Mouse (Mus musculus): ENCODE measurements at regions not wholly inside any gene's neighbourhood (a gene's known extent, or its start where the extent isn't known, plus 50 kb on each side); places are given as distances from the start of the nearest gene placed in this dataset.

GRCm38 (mm10) chr13:30455278-30455681 is 89.9 kb downstream of the Uqcrfs1 start:
- no peak for TF ChIP-seq CTCF (IDR thresholded peaks at IDR 0.05; ENCODE audit: low read depth)
- H3K4me3 ChIP-seq (replicated peaks; ENCODE audit: low read depth, low read length): no peak overlapping the region
- no peaks in the 10 kb centered on the region for H3K36me3 ChIP-seq (ENCODE audit: insufficient read depth, low read length)
- peak; percentile 70 for DNase-seq (ENCODE audit: low spot score)
- no peak overlapping the region for H3K4me2 ChIP-seq (ENCODE audit: low read length)
- H3K27me3 ChIP-seq (ENCODE audit: insufficient read depth, low read length): no peaks in the 10 kb centered on the region
- WGBS: 29% methylated on average over 8 of the region's 8 CpGs
- no peak overlapping the region for H3K27ac ChIP-seq
- H3K9ac ChIP-seq (ENCODE audit: low read depth, low read length): no peak overlapping the region
- no peaks in the 10 kb centered on the region for H3K9me3 ChIP-seq (replicated peaks; ENCODE audit: low read length)
- no peaks in the 10 kb centered on the region for H3K4me1 ChIP-seq (replicated peaks; ENCODE audit: insufficient read depth, low read length)
- peak; percentile 46; the same call in 1 of the 2 replicates for ATAC-seq (replicated peaks; ENCODE audit: low FRiP score, low read depth)

- ATAC-seq (replicated peaks; ENCODE audit: low FRiP score, low read depth) (no peak), DNase-seq (ENCODE audit: low spot score) (no peak)
- Histone ChIP-seq H3K4me2 (ENCODE audit: low read length) (no peak overlapping the region), H3K27me3 (ENCODE audit: insufficient read depth, low read length) (no peaks in the 10 kb centered on the region), H3K36me3 (ENCODE audit: insufficient read depth, low read length) (no peaks in the 10 kb centered on the region), H3K9ac (ENCODE audit: low read depth, low read length) (no peak overlapping the region), H3K27ac (no peak overlapping the region), H3K4me3 (replicated peaks; ENCODE audit: low read depth, low read length) (no peak overlapping the region), H3K4me1 (replicated peaks; ENCODE audit: insufficient read depth, low read length) (no peaks in the 10 kb centered on the region), H3K9me3 (replicated peaks; ENCODE audit: low read length) (no peaks in the 10 kb centered on the region)
- TF ChIP-seq CTCF (IDR thresholded peaks at IDR 0.05; ENCODE audit: low read depth): no peak
- WGBS: 60% methylated on average over 2 of the region's 2 CpGs
Observed at GRCm38 (mm10) chr13:30452126-30452525, 93.0 kb downstream of the Uqcrfs1 start.

- Histone ChIP-seq H3K4me2 (ENCODE audit: low read length) (no peak overlapping the region), H3K27ac (no peak overlapping the region), H3K27me3 (ENCODE audit: insufficient read depth, low read length) (no peaks in the 10 kb centered on the region), H3K9me3 (replicated peaks; ENCODE audit: low read length) (no peaks in the 10 kb centered on the region), H3K9ac (ENCODE audit: low read depth, low read length) (no peak overlapping the region), H3K36me3 (ENCODE audit: insufficient read depth, low read length) (no peaks in the 10 kb centered on the region), H3K4me3 (replicated peaks; ENCODE audit: low read depth, low read length) (no peak overlapping the region), H3K4me1 (replicated peaks; ENCODE audit: insufficient read depth, low read length) (no peaks in the 10 kb centered on the region)
- no peak for ATAC-seq (replicated peaks; ENCODE audit: low FRiP score, low read depth)
- DNase-seq (ENCODE audit: low spot score): peak; percentile 52
- WGBS: 51% methylated on average over 4 of the region's 4 CpGs
- TF ChIP-seq CTCF (IDR thresholded peaks at IDR 0.05; ENCODE audit: low read depth): no peak
Observed at GRCm38 (mm10) chr13:30448895-30449294, 96.3 kb downstream of the Uqcrfs1 start.
